Mouse (Mus musculus): ENCODE results near the gene Mrpl55. TPM values are rescaled to one million over a fixed set of nuclear protein-coding genes. Genes with fewer than 3 reads are reported as not detected.
"Not testable (repeated sequence)": the region's sequence is repeated elsewhere in the genome, so short reads cannot be mapped to it uniquely, and the experiment has no call there.

Mrpl55 gene
- polyA plus RNA-seq, 1 experiment from 2014 or later = 99.6 TPM

- WGBS = 28% methylated on average over 16 of the region's 16 CpGs
- peaks cover 39% of the 10 kb centered on the region for H3K36me3 ChIP-seq
- H3K9ac ChIP-seq = peak overlapping the region; percentile 79
- H3K4me1 ChIP-seq = peaks cover 11% of the 10 kb centered on the region
- no peaks in the 10 kb centered on the region for H3K9me3 ChIP-seq (replicated peaks)
- peak overlapping the region; percentile 86 for H3K4me2 ChIP-seq
- no peaks in the 10 kb centered on the region for H3K27me3 ChIP-seq
- peak overlapping the region; percentile 82 for H3K27ac ChIP-seq
- ATAC-seq (replicated peaks; ENCODE audit: low FRiP score) = 0 out of 2 replicates have a peak, but pooled peaks have one; percentile 3
- H3K4me3 ChIP-seq (replicated peaks) = peak overlapping the region; percentile 88
These were observed 877 bp upstream of the Mrpl55 start for GRCm38 (mm10) chr11:59201216-59202002.

- peak within 1 kb of the TSS; percentile 98 for H3K27ac ChIP-seq
- H3K36me3 ChIP-seq = peaks cover 75% of the 10 kb centered on the region
- peak within 1 kb of the TSS; percentile 91 for H3K9ac ChIP-seq
- H3K4me1 ChIP-seq = peaks cover 23% of the 10 kb centered on the region
- H3K9me3 ChIP-seq (replicated peaks) = no peaks in the 10 kb centered on the region
- H3K4me3 ChIP-seq (replicated peaks) = peak within 1 kb of the TSS; percentile 88
- ATAC-seq (replicated peaks; ENCODE audit: low FRiP score) = peak; percentile 81
- H3K27me3 ChIP-seq = no peaks in the 10 kb centered on the region
- under 1% methylated on average over 67 of the region's 67 CpGs for WGBS
- peak within 1 kb of the TSS; percentile 91 for H3K4me2 ChIP-seq
These were observed 6.0 kb downstream of the Mrpl55 start, which contains the start of gene 2310033P09Rik for GRCm38 (mm10) chr11:59208153-59208831. Gene 2310033P09Rik, plus strand, starts transcription at chr11:59208321.

- H3K9me3 ChIP-seq (replicated peaks) = no peaks in the 10 kb centered on the region
- peaks cover 79% of the 10 kb centered on the region for H3K36me3 ChIP-seq
- no peaks in the 10 kb centered on the region for H3K27me3 ChIP-seq
- 8% methylated on average over 18 of the region's 18 CpGs for WGBS
- peak; percentile 65 for ATAC-seq (replicated peaks; ENCODE audit: low FRiP score)
- peak overlapping the region; percentile 98 for H3K27ac ChIP-seq
- peaks cover 23% of the 10 kb centered on the region for H3K4me1 ChIP-seq
- H3K9ac ChIP-seq = peak overlapping the region; percentile 91
- H3K4me2 ChIP-seq = peak overlapping the region; percentile 91
- peak overlapping the region; percentile 88 for H3K4me3 ChIP-seq (replicated peaks)
These were observed 6.7 kb downstream of the Mrpl55 start for GRCm38 (mm10) chr11:59209003-59209441.

GRCm38 (mm10) chr11:59209580-59209979, 7.3 kb downstream of the Mrpl55 start:
- peak overlapping the region; percentile 88 for H3K4me3 ChIP-seq (replicated peaks)
- ATAC-seq (replicated peaks; ENCODE audit: low FRiP score) = no peak
- H3K27me3 ChIP-seq = no peaks in the 10 kb centered on the region
- 67% methylated on average over 5 of the region's 5 CpGs for WGBS
- peaks cover 79% of the 10 kb centered on the region for H3K36me3 ChIP-seq
- no peak overlapping the region for H3K9ac ChIP-seq
- no peaks in the 10 kb centered on the region for H3K9me3 ChIP-seq (replicated peaks)
- peak overlapping the region; percentile 91 for H3K4me2 ChIP-seq
- peaks cover 23% of the 10 kb centered on the region for H3K4me1 ChIP-seq
- H3K27ac ChIP-seq = peak overlapping the region; percentile 98

GRCm38 (mm10) chr11:59210020-59210419, 7.7 kb downstream of the Mrpl55 start:
- Histone ChIP-seq H3K4me2 (no peak overlapping the region), H3K27ac (no peak overlapping the region), H3K36me3 (peaks cover 79% of the 10 kb centered on the region), H3K9ac (no peak overlapping the region), H3K27me3 (no peaks in the 10 kb centered on the region), H3K4me1 (peaks cover 23% of the 10 kb centered on the region), H3K4me3 (replicated peaks) (no peak overlapping the region), H3K9me3 (replicated peaks) (no peaks in the 10 kb centered on the region)
- WGBS = 89% methylated on average over 4 of the region's 4 CpGs
- no peak for ATAC-seq (replicated peaks; ENCODE audit: low FRiP score)

GRCm38 (mm10) chr11:59211561-59211960, 9.3 kb downstream of the Mrpl55 start:
- H3K36me3 ChIP-seq = peaks cover 77% of the 10 kb centered on the region
- not testable (repeated sequence) for ATAC-seq (replicated peaks; ENCODE audit: low FRiP score); H3K27me3 ChIP-seq; H3K4me2 ChIP-seq; H3K4me3 ChIP-seq (replicated peaks); H3K9me3 ChIP-seq (replicated peaks); H3K27ac ChIP-seq; H3K9ac ChIP-seq
- H3K4me1 ChIP-seq = peaks cover 23% of the 10 kb centered on the region
- 87% methylated on average over 9 of the region's 9 CpGs for WGBS

GRCm38 (mm10) chr11:59212320-59212719, 10.0 kb downstream of the Mrpl55 start:
- ATAC-seq (replicated peaks; ENCODE audit: low FRiP score); H3K9me3 ChIP-seq (replicated peaks); H3K9ac ChIP-seq; H3K4me2 ChIP-seq; H3K4me3 ChIP-seq (replicated peaks); H3K27ac ChIP-seq; H3K27me3 ChIP-seq: not testable (repeated sequence)
- Histone ChIP-seq H3K36me3 (peaks cover 78% of the 10 kb centered on the region), H3K4me1 (peaks cover 27% of the 10 kb centered on the region)
- 74% methylated on average over 12 of the region's 12 CpGs for WGBS

- Histone ChIP-seq H3K27me3 (no peaks in the 10 kb centered on the region), H3K9ac (no peak overlapping the region), H3K4me1 (peaks cover 27% of the 10 kb centered on the region), H3K4me2 (no peak overlapping the region), H3K36me3 (peaks cover 81% of the 10 kb centered on the region), H3K4me3 (replicated peaks) (no peak overlapping the region), H3K27ac (no peak overlapping the region), H3K9me3 (replicated peaks) (no peaks in the 10 kb centered on the region)
- no peak for ATAC-seq (replicated peaks; ENCODE audit: low FRiP score)
- 91% methylated on average over 12 of the region's 12 CpGs for WGBS
These were observed 10.7 kb downstream of the Mrpl55 start for GRCm38 (mm10) chr11:59212892-59213494.

GRCm38 (mm10) chr11:59216955-59217354, 14.7 kb downstream of the Mrpl55 start:
- H3K27ac ChIP-seq = no peak overlapping the region
- H3K36me3 ChIP-seq = peaks cover 73% of the 10 kb centered on the region
- H3K4me3 ChIP-seq (replicated peaks) = no peak overlapping the region
- H3K27me3 ChIP-seq = no peaks in the 10 kb centered on the region
- no peaks in the 10 kb centered on the region for H3K9me3 ChIP-seq (replicated peaks)
- no peak for ATAC-seq (replicated peaks; ENCODE audit: low FRiP score)
- peaks cover 37% of the 10 kb centered on the region for H3K4me1 ChIP-seq
- no peak overlapping the region for H3K9ac ChIP-seq
- H3K4me2 ChIP-seq = no peak overlapping the region
- WGBS = 84% methylated on average over 3 of the region's 3 CpGs

GRCm38 (mm10) chr11:59218389-59218998, 16.2 kb downstream of the Mrpl55 start:
- WGBS = 78% methylated on average over 4 of the region's 4 CpGs
- no peak overlapping the region for H3K9ac ChIP-seq
- H3K4me1 ChIP-seq = peaks cover 48% of the 10 kb centered on the region
- H3K4me3 ChIP-seq (replicated peaks) = no peak overlapping the region
- peak; percentile 58; the same call in 1 of the 2 replicates for ATAC-seq (replicated peaks; ENCODE audit: low FRiP score)
- peaks cover 66% of the 10 kb centered on the region for H3K36me3 ChIP-seq
- no peaks in the 10 kb centered on the region for H3K9me3 ChIP-seq (replicated peaks)
- H3K4me2 ChIP-seq = no peak overlapping the region; the same call in 1 of the 2 replicates
- no peaks in the 10 kb centered on the region for H3K27me3 ChIP-seq
- H3K27ac ChIP-seq = peak overlapping the region; percentile 71

- Histone ChIP-seq H3K4me2 (no peak overlapping the region; the same call in 1 of the 2 replicates), H3K4me3 (replicated peaks) (no peak overlapping the region), H3K27me3 (no peaks in the 10 kb centered on the region), H3K9ac (no peak overlapping the region), H3K9me3 (replicated peaks) (no peaks in the 10 kb centered on the region), H3K36me3 (peaks cover 67% of the 10 kb centered on the region), H3K4me1 (peaks cover 50% of the 10 kb centered on the region), H3K27ac (peak overlapping the region; percentile 71)
- no peak for ATAC-seq (replicated peaks; ENCODE audit: low FRiP score)
These were observed 16.8 kb downstream of the Mrpl55 start for GRCm38 (mm10) chr11:59219064-59219463.

Measured in kidney, embryonic 15.5 days (tissue).